Mouse (Mus musculus) embryonic facial prominence, embryonic 13.5 days (tissue): Measurements from ENCODE around the gene Adcy9. TPM values are rescaled to one million over a fixed set of nuclear protein-coding genes. Genes with fewer than 3 reads are reported as not detected.

Source experiments
- ATAC-seq: fragments of 200-750 bp; cut with Nextera tagmentation; 2 replicates; pipeline ENCODE4 v1.8.0; 2017; ENCODE audit warnings: low read depth; ENCODE audit not compliant: insufficient number of reproducible peaks, insufficient read depth, low FRiP score, low TSS enrichment
- H3K27ac ChIP-seq: fragments of 300-500 bp; sonication (generic); 2 replicates; pipeline ENCODE4 v1.5.1; 2015; ENCODE audit warnings: moderate library complexity, mild to moderate bottlenecking, inconsistent platforms
- H3K27me3 ChIP-seq: fragments of 300-500 bp; sonication (generic); 2 replicates; pipeline ENCODE4 v1.6.1; 2015; ENCODE audit warnings: mild to moderate bottlenecking, inconsistent platforms
- H3K36me3 ChIP-seq: fragments of 300-500 bp; sonication (generic); 2 replicates; pipeline ENCODE4 v1.6.1; 2015; ENCODE audit warnings: mild to moderate bottlenecking, inconsistent platforms
- H3K4me1 ChIP-seq: fragments of 300-500 bp; sonication (generic); 2 replicates; pipeline ENCODE4 v1.6.1; 2015; ENCODE audit warnings: inconsistent platforms
- H3K4me2 ChIP-seq: fragments of 300-500 bp; sonication (generic); 2 replicates; pipeline ENCODE4 v1.6.1; 2015; ENCODE audit warnings: moderate library complexity, mild to moderate bottlenecking, inconsistent platforms
- H3K4me3 ChIP-seq: fragments of 300-500 bp; sonication (generic); 2 replicates; pipeline ENCODE4 v1.5.1; 2015; ENCODE audit warnings: mild to moderate bottlenecking, inconsistent platforms
- H3K9ac ChIP-seq: fragments of 300-500 bp; sonication (generic); 2 replicates; pipeline ENCODE4 v1.6.1; 2015; ENCODE audit warnings: mild to moderate bottlenecking, inconsistent platforms
- H3K9me3 ChIP-seq: fragments of 300-500 bp; sonication (generic); 2 replicates; pipeline ENCODE4 v1.6.1; 2016; ENCODE audit warnings: inconsistent platforms
- WGBS: fragments of 180-500 bp; shearing (Covaris S2); methylation state at CpG from one replicate; pipeline ENCODE4 v1.1.7; 2015; ENCODE audit warnings: mixed read lengths; 5-methylcytosine and 5-hydroxymethylcytosine counted together
- polyA plus RNA-seq: library from polyadenylated mRNA; unstranded; fragments of >200 nt; fragmentation: Nextera tagmentation; extraction: Ambion mirVana; gene quantifications from 2 replicates; pipeline ENCODE4 v1.2.1, GENCODE M21; 2015

Adcy9 gene
- polyA plus RNA-seq, 1 experiment from 2014 or later, result 1.1 TPM

- Histone ChIP-seq H3K4me3 (0 out of 2 replicates have a peak overlapping the region, but pooled peaks have one; percentile 1), H3K27ac (no peak overlapping the region), H3K4me1 (peaks cover 51% of the 10 kb centered on the region), H3K36me3 (no peaks in the 10 kb centered on the region), H3K9ac (no peak overlapping the region), H3K27me3 (peaks cover 33% of the 10 kb centered on the region), H3K4me2 (peak overlapping the region; percentile 91), H3K9me3 (no peaks in the 10 kb centered on the region)
- no peak for ATAC-seq
- 94% methylated on average over 11 of the region's 11 CpGs for WGBS
Measured at GRCm38 (mm10) chr16:4418072-4418471, 2.2 kb downstream of the Adcy9 start.

GRCm38 (mm10) chr16:4417455-4417854, 2.8 kb downstream of the Adcy9 start:
- Histone ChIP-seq H3K36me3 (no peaks in the 10 kb centered on the region), H3K4me3 (no peak overlapping the region), H3K9me3 (no peaks in the 10 kb centered on the region), H3K4me1 (peaks cover 51% of the 10 kb centered on the region), H3K9ac (no peak overlapping the region), H3K27me3 (peaks cover 33% of the 10 kb centered on the region), H3K27ac (no peak overlapping the region), H3K4me2 (peak overlapping the region; percentile 91)
- 78% methylated on average over 7 of the region's 7 CpGs for WGBS
- no peak for ATAC-seq

- Histone ChIP-seq H3K27me3 (peaks cover 33% of the 10 kb centered on the region), H3K4me1 (peaks cover 46% of the 10 kb centered on the region), H3K27ac (no peak overlapping the region), H3K9me3 (no peaks in the 10 kb centered on the region), H3K4me2 (peak overlapping the region; percentile 18; the same call in 1 of the 2 replicates), H3K36me3 (no peaks in the 10 kb centered on the region), H3K4me3 (no peak overlapping the region), H3K9ac (no peak overlapping the region)
- no peak for ATAC-seq
- 81% methylated on average over 8 of the region's 8 CpGs for WGBS
Measured at GRCm38 (mm10) chr16:4414881-4415585, 5.3 kb downstream of the Adcy9 start.

- Histone ChIP-seq H3K27ac (no peak overlapping the region), H3K27me3 (peaks cover 25% of the 10 kb centered on the region), H3K36me3 (no peaks in the 10 kb centered on the region), H3K4me3 (no peak overlapping the region), H3K9me3 (no peaks in the 10 kb centered on the region), H3K4me1 (peaks cover 43% of the 10 kb centered on the region), H3K4me2 (no peak overlapping the region), H3K9ac (no peak overlapping the region)
- WGBS, result 66% methylated on average over 9 of the region's 9 CpGs
- no peak for ATAC-seq
Measured at GRCm38 (mm10) chr16:4413988-4414880, 6.1 kb downstream of the Adcy9 start.

- no peak overlapping the region for H3K4me3 ChIP-seq
- no peak for ATAC-seq
- no peak overlapping the region for H3K27ac ChIP-seq
- H3K4me1 ChIP-seq, result peaks cover 33% of the 10 kb centered on the region
- H3K9me3 ChIP-seq, result no peaks in the 10 kb centered on the region
- peaks cover 16% of the 10 kb centered on the region for H3K27me3 ChIP-seq
- H3K4me2 ChIP-seq, result no peak overlapping the region
- no peaks in the 10 kb centered on the region for H3K36me3 ChIP-seq
- H3K9ac ChIP-seq, result 0 out of 2 replicates have a peak overlapping the region, but pooled peaks have one; percentile 16
- 51% methylated on average over 14 of the region's 14 CpGs for WGBS
Measured at GRCm38 (mm10) chr16:4413301-4413700, 7.0 kb downstream of the Adcy9 start.

- 89% methylated on average over 4 of the region's 4 CpGs for WGBS
- H3K27me3 ChIP-seq, result peaks cover 6% of the 10 kb centered on the region
- ATAC-seq, result no peak
- H3K4me3 ChIP-seq, result no peak overlapping the region
- H3K9me3 ChIP-seq, result no peaks in the 10 kb centered on the region
- no peak overlapping the region for H3K27ac ChIP-seq
- no peaks in the 10 kb centered on the region for H3K36me3 ChIP-seq
- no peak overlapping the region for H3K9ac ChIP-seq
- peaks cover 24% of the 10 kb centered on the region for H3K4me1 ChIP-seq
- no peak overlapping the region for H3K4me2 ChIP-seq
Measured at GRCm38 (mm10) chr16:4412298-4412697, 8.0 kb downstream of the Adcy9 start.

- no peak for ATAC-seq
- no peak overlapping the region for H3K27ac ChIP-seq
- H3K4me3 ChIP-seq, result no peak overlapping the region
- H3K4me2 ChIP-seq, result no peak overlapping the region
- no peaks in the 10 kb centered on the region for H3K36me3 ChIP-seq
- no peak overlapping the region for H3K9ac ChIP-seq
- 0 out of 2 replicates have a peak, but pooled peaks cover 3% of the 10 kb centered on the region for H3K27me3 ChIP-seq
- peaks cover 26% of the 10 kb centered on the region for H3K4me1 ChIP-seq
- no peaks in the 10 kb centered on the region for H3K9me3 ChIP-seq
- WGBS, result 50% methylated on average over 2 of the region's 2 CpGs
Measured at GRCm38 (mm10) chr16:4411296-4411695, 9.0 kb downstream of the Adcy9 start.

GRCm38 (mm10) chr16:4407536-4407935, 12.8 kb downstream of the Adcy9 start:
- no peak for ATAC-seq
- Histone ChIP-seq H3K9ac (no peak overlapping the region), H3K9me3 (no peaks in the 10 kb centered on the region), H3K4me3 (no peak overlapping the region), H3K27me3 (no peaks in the 10 kb centered on the region), H3K27ac (0 out of 2 replicates have a peak overlapping the region, but pooled peaks have one; percentile 23), H3K4me2 (no peak overlapping the region), H3K4me1 (peaks cover 22% of the 10 kb centered on the region), H3K36me3 (no peaks in the 10 kb centered on the region)
- WGBS, result 63% methylated on average over 2 of the region's 2 CpGs

- 70% methylated on average over 4 of the region's 4 CpGs for WGBS
- Histone ChIP-seq H3K27ac (no peak overlapping the region), H3K9ac (no peak overlapping the region), H3K4me2 (no peak overlapping the region), H3K4me1 (peaks cover 24% of the 10 kb centered on the region), H3K9me3 (no peaks in the 10 kb centered on the region), H3K27me3 (no peaks in the 10 kb centered on the region), H3K36me3 (no peaks in the 10 kb centered on the region), H3K4me3 (no peak overlapping the region)
- ATAC-seq, result no peak
Measured at GRCm38 (mm10) chr16:4406706-4407105, 13.6 kb downstream of the Adcy9 start.

- Histone ChIP-seq H3K9ac (no peak overlapping the region), H3K36me3 (no peaks in the 10 kb centered on the region), H3K9me3 (no peaks in the 10 kb centered on the region), H3K4me1 (peaks cover 30% of the 10 kb centered on the region), H3K4me3 (no peak overlapping the region), H3K4me2 (no peak overlapping the region), H3K27ac (no peak overlapping the region), H3K27me3 (no peaks in the 10 kb centered on the region)
- 42% methylated on average over 4 of the region's 6 CpGs for WGBS
- no peak for ATAC-seq
Measured at GRCm38 (mm10) chr16:4406047-4406586, 14.2 kb downstream of the Adcy9 start.

- WGBS, result 48% methylated on average over 8 of the region's 8 CpGs
- H3K27me3 ChIP-seq, result no peaks in the 10 kb centered on the region
- no peak for ATAC-seq
Measured at GRCm38 (mm10) chr16:4404933-4405761, 15.2 kb downstream of the Adcy9 start.

More at GRCm38 (mm10) chr16:4404933-4405761, 15.2 kb downstream of the Adcy9 start:
- no peaks in the 10 kb centered on the region for H3K9me3 ChIP-seq
- H3K4me1 ChIP-seq, result peaks cover 31% of the 10 kb centered on the region
- no peak overlapping the region for H3K27ac ChIP-seq
- H3K4me2 ChIP-seq, result no peak overlapping the region
- no peak overlapping the region for H3K4me3 ChIP-seq
- no peak overlapping the region for H3K9ac ChIP-seq
- H3K36me3 ChIP-seq, result no peaks in the 10 kb centered on the region
